Mouse (Mus musculus) 416B (cell line): Measurements from ENCODE around the gene Ppil3.

ENCODE experiments used
- DNase-seq: peaks from one replicate; pipeline ENCODE4 v3.0.0; 2011; ENCODE audit warnings: low read depth

The Ppil3 gene

DNA sequence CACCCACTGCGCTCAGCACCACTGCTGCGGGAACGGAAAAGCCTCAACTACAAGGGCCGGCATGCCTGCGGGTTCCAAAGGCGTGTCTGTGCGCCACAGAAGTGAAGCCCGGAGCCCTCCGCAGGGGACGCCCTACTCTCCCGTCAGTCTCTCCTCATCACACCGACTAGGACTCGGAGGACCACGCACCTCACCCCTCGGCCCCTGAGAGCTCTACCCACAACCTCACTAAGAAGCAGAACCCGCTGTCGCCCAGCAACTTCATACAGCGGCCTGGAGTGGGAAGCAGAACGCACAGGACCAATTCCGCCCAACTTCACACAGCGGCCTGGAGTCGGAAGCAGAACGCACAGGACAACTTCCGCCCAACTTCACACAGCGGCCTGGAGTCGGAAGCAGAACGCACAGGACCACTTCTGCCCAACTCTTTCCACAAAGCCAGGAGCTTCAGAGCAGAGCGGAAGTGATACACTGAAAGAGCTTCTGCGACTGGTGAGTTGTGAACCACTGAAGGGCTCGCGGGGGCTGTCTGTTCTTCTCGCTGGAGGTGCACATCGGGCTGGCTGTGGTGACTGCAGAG is at the start of gene Ppil3, which contains the start of gene Nif3l1:
TSS of gene Ppil3 (minus strand) at position 344 of the 580 bp plus-strand sequence.
TSS of gene Nif3l1 (plus strand) at position 9 of the 580 bp plus-strand sequence.
- peak; percentile 96 for DNase-seq

DNA sequence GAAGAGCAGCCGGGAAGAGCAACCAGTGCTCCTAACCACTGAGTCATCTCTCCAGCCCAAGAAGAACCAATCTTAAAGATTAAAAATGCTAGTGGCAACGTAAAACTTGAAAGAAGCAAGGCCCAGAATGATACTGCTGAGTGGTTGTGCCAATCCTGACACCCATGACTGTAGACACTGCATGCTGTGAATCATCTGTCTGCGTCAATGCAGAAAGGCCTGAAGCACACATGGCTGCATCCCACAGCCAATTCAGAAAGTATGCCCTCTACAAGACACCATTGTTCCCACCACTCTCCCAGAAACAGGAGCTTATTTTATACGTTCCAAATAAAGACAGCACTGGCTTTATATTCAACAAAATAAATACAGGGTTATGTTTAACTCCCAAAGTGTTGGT is 37.4 kb upstream of the Ppil3 start:
- no peak for DNase-seq

DNA sequence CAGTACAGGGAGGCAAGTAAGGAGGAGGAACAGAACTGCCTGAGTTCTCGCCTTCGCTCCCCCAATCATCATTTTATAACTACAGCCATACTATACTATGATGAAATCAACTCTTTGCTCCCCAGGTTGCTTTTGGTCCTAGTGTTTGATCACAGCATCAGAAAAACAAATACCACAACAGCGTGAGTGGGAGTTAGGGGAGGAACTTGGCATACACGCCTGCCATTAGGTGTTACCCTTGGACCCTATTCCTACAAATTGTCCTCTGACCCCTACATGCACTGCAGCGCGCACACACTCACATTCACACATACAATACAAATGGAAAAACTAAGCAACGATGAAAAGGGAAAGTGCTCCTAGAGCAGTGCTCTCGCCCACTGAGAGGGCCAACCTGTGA is 30.4 kb upstream of the Ppil3 start:
- DNase-seq = no peak

DNA sequence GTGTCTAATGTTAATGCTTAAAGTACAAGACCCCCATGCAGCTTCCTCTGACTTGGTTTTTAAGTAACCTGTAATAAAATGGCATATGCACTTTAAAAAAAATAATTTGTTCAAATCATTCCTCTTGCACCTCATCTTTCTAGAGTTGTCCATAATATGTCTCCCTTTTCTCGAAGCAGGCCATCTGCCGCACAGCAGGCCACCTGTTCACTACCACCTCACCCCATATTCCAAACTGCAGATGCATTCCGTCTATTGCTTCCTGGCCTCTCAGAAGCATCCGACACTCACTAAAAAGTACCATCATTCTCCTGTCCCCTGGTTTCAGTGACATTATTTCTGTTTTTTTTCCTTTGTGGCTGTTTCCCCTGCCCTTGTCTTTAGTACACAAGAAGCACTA is 20.3 kb upstream of the Ppil3 start:
- no peak for DNase-seq

DNA sequence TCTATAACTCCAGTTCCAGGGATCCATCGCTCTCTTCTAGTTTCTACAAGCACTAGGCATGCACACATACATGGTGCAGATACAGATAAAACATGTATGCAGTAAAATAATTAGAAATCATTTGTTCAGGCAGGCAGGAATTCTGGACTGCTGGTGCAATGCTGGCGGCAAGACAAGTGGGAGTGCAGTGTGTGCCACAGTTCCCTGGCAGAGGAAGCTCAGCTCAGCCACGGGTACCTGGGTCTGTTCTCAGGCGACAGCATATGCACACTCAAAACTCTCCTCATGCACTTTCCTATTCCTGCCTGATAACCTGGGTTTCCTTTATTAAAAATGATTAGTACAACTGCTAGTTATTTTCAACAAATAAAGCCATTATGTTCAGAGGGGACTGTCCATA is 19.8 kb upstream of the Ppil3 start:
- no peak for DNase-seq

DNA sequence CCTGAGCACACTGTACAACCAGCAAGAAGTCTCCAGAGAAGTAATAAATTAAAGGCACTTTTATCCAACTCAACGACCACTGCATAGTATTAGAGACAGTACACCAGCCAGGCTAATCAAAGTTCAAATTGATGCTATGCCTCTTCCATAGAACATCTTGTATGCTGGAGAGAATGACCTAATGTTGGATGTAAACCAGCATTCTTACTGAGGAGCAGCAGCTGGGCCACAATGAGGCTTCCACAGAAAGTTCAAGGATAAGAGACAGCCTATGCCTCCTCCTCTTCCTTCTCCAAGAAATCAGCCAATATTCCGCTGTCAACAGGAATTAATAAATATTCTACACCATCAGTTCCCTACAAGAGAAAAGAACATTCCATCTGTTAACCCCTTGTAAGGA is 18.6 kb upstream of the Ppil3 start:
- DNase-seq = no peak

DNA sequence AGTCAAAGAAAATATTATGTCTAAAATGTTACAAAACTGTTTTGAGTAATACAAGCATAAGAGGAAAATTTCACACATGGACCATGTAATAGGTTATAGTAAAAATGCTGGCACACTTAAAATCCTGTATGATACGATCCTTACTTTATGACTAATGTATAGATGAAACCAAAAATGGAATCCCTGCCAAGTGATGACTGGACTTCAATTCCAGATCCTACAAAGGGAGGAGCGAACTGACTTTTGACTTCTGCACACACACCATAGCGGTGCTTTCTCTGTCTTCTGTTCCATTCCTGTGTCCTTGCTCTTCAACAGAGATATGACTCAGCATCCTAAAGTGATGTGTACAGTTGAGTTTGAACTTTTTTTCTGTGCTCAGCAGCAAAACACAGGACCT is 15.3 kb upstream of the Ppil3 start:
- DNase-seq = peak; percentile 12

DNA sequence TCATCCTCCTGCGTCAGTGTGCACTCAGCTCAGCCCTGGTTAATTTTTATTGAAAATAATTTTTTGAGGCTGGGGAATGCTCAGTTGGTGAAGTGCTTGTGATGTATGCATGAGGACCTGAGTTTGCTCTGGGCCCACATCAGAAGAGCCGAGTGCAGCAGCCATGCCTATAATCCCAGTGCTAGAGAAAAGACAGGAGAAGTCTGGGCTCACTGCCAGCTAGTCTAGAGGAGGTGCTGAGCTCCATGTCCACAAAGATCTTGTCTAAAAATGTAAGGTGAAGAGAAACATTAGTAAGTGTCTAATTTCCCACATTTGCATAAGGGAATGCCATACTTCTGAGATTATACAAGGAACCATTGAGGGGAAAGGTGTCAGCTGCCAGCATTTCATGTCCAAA is 13.6 kb upstream of the Ppil3 start:
- DNase-seq = no peak

DNA sequence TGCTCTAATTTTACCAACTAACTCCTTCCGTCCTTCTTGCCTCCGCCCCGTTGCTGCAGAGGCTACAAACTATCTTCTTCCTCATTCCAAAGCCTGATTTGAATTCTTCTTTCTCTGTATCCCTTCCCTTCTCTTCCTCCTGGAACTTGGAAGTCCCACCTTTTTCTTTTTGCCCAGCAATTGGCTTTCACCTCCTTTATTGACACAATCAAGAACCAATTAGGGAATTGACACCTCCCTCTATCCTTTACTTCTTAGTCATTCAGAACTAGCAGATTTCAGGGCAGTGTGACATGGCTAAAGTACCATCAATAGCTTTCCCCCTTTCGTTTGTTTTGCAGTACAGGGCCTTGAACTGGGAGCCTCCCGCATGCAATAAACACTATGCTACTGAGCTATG is 12.9 kb upstream of the Ppil3 start:
- no peak for DNase-seq

DNA sequence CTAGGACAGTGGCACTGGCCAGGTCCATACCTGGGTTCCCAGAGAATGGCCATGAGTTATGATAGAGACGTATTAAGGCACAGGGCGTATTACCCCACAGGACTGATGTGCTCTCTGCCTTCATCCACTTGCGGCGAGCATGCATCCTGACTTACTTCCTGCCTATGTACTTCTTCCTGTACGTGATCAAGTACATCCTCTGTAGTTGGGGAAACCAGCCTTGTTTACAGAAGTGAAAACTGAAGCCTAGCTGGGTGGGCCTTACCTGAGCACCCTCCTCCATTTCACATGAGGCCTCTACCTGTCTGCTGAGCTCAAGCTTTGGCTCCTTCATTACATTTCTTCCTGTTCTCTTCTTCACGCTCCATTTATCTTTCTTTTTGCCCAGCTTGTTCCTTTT is 9.0 kb upstream of the Ppil3 start:
- DNase-seq = no peak

DNA sequence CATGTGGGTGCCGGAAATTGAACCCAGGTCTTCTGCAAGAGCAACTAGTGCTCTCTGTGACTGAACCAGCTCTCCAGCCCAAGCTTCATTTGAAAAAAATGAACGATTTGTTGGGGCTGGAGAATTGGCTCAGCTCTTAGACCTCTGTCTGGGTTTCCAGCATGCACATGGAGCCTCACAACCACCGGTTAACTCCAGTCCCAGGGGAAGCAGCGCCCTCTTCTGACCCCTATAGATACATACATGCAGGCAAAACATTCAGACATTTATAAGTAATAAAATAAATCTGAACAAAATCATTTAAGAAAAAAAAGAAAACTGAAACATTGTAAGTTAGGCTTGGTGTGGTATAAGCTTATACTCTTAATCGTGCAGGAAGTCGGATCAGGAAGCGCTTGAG is 3.1 kb upstream of the Ppil3 start:
- DNase-seq = no peak

DNA sequence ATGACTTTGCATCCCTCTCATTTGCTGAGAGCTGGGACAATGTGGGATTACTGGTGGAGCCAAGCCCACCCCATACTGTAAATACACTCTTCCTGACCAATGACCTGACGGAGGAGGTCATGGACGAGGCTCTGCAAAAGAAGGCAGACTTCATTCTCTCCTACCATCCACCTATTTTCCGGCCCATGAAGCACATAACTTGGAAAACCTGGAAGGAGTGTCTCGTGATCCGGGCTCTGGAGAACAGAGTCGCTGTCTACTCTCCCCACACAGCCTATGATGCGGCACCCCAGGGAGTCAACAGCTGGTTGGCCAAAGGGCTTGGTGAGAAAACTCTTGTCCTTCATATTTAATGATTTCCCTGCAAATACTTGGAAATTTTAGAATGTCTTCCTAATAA is 2.5 kb upstream of the Ppil3 start:
- DNase-seq = no peak

DNA sequence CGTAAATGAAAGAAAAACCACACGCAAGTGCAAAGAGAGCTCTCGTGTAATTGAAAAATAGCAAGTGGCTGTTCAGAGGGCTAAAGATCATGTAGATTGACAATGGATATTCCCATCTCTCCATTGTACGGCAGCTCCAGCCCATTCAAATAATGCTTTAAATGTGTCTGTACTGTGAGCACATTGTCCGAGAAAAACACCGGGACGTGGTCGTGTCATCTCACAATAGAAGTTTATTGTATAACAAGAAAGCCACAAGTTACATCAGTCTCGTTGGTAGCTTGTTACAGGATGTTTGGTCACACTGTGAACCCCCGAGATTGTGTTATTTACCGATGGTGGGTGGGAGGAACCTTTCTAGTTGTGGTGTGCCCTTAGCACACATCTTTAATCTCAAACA is 575 bp upstream of the Ppil3 start:
- peak; percentile 62 for DNase-seq

DNA sequence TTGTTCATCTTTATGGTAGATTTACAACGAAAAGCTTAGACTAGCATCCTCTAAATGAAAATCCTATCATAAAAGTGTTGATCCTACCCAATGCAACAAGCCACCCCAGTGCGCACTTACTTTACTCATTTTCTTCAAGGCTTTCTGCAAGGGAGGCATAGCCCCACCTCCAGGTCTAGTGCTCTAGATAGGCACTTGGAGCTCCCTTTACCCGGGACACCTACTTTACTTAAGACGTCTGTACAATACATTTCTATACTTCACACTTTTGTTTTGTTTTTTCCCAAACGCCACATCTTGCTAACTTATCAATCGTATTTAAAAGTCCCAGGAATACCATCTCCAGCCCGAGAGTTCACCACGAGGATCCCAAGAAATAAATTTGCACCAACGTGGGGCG is 595 bp downstream of the Ppil3 start:
- peak; percentile 57 for DNase-seq

DNA sequence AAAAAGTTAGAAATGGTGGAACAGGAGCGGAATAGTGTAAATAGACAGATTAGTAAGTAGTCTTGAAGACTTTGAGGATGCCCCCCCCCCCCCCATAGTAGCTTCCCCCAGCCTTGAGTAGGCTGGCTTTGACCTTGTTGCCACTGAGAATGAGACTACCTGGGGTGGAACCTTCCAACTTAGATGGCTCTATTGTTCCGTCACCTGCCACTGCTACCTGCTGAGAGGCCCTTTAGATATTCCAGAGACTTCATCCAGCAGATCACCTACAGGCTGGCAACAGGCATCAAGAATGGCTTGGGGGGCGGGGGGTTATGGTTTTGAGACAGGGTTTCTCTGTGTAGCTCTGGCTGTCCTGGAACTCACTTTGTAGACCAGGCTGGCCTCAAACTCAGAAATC is 20.7 kb downstream of the Ppil3 start:
- no peak for DNase-seq

DNA sequence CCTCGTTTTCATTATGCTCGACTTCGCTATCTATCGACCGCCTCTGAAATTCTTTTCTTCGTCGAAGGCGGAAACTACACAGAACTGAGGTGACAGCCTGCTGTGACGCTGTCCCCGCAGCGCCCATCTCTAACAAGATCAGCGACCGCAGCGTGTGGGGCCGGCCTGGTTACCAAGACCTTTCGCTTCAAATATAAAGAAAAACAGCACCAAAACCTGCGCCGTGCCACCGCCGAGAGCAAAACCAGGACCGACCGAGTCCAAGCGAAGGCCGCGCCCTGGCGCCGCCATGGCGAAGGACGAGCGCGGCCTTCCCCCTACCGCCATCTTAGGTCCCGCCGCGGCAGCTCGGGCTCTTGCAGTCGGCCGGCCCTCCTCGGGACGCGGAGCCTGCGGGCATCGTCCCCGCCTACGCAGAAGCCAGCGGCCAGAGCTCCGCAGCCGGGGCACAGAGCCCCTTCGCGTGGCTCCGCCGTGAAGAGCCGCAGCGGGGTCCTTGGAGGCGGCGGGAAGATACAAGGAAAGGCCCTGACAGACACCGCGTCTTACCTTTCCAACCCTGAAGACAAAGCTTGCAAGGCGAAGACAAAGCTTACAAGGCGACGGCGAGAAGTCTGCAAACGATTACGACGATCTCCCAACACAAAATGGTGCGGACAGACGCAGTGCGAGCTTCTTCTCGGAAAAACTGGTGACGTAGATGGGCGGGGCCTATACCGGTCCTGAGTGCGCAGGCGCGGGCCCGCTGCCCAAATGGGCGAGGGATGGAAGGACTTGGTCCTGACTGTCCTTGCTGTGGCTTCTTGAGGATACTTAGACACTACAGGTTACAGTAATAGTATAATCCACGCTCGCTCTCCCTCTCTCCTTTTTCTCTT is 21.7 kb downstream of the Ppil3 start, which contains the start of gene Clk1:
TSS of gene Clk1 (minus strand) at position 696 of the 878 bp plus-strand sequence.
- DNase-seq = peak; percentile 95

DNA sequence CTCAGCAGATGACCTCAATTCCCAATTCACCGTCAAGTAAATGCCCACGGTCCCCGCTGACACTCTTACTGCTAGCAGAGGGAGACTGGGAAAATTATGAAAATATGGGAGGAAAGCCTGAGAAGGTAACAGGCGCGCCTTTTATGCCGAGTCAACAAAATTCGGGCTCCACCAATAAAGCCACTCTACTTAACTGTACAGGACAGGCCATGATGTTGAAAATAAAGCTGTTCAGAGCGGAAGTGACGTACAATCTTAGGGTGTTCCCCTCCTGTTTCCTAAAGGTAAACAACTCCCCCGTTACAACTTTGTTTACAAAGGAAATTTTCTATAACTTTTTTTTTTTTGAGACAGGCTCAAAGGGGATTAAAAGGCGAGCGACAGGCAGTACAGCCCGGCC is 22.4 kb downstream of the Ppil3 start:
- peak; percentile 87 for DNase-seq

DNA sequence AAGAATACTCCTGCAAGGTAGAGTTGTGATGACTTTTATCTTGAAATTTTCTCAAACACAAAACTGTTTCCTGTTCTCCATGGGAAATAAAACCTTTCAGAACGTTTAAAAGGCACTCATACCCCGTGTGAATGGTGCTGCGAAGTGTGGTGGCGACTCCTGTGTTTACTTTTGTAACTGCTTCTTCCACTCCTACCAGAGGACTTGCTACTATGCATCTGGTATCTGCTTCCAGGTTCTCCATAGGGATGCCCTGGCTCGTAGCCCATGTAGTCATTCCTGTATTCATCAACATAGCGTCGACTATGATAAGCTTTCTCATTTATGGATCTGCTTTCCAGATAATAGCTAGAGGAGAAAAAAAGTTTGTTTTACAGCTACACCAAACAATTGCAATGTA is 24.3 kb downstream of the Ppil3 start:
- no peak for DNase-seq

DNA sequence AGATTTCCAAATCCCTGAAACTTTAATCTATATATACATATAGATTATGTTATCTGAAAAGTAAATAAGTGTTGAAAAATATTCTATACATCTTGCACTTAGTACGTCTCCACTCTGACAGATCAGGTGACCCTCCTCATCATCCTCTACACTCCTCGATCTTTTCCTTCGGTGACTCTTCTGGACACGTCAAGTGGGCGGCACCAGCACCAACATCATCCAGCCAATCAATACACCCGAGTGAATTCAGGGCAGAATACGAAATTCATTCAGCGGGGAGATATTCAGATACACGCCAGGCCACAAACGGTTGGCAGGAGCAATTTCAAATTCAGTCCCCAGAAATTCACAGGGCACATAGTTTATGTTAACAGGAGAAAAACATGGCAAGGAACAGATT is 25.3 kb downstream of the Ppil3 start:
- no peak for DNase-seq

DNA sequence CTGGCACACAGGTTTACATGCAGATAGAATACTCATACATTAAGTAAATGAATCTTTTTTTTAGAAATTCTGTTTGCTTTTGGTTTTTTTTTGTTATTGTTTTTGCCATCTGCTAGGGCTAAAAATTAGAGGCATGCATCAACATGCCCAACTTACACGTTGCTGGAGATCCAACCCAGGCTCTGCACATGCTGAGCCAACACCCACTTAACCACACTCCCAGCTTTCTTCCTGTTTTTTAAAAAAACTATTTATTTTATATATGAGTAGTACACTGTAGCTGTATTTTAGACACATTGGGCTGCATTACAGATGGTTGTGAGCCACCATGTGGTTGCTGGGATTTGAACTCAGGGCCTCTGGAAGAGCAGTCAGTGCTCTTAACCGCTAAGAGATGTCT is 29.2 kb downstream of the Ppil3 start:
- DNase-seq = peak; percentile 47

DNA sequence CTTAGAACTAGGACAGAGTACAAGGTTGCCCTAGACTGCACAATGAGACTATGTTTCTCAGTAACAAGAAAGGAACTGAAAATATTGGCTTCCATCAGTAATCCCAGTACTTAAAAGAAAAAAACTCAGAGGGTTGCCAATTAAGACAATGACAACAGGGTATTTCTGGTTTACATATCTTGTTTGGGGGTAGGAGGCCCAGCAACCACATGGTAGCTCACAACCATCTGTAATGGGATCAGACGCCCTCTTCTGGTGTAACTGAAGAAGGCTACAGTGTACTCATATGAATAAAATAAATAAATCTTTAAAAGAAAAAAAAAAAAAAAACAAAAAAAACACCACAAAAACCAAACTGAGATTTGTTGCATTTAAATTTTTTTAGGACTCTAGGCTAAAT is 29.8 kb downstream of the Ppil3 start:
- no peak for DNase-seq

DNA sequence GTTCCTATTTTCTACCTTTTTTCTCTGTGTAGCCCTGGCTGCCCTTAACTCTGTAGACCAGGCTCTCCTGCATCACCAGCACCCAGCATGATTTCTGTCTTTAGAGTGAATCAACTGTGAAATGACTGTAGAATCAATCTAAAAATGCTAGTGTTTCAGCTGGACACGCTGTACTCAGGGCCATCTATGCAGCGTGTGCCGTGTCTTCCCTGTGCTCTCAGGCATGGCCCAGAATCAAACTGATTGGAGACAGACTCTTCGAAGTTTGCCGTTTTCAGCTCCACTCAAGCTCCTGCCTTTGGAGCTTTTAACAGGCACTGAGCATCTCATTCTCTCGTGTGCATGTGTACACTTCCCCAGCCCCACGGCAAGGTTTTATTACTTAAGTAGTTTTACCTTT is 34.5 kb downstream of the Ppil3 start:
- no peak for DNase-seq

DNA sequence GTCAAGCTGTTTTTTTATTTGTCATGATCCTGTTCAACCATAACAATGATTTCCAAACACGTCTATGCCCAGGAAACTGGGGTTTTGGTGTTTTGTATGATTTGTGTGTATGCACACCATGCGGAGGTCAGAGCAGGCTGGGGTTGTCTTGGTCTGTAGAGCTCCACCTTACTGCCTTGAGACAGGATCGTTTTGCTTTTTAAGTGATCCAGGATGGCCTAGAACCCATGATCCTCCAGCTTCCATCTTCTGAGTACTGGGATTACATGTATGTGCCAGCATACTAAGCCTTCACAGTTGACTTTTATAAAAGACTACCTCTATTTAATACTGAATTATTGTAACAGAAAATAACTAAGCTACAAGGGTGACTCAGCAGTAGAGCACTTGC is 35.1 kb downstream of the Ppil3 start:
- no peak for DNase-seq
